Mouse (Mus musculus) heart, adult 11 months (tissue): ENCODE measurements around the gene Kel.
A peak's percentile ranks its signal among the peaks of the same experiment; 100 is the strongest.

ENCODE experiments used
- DNase-seq: peaks from one replicate; pipeline ENCODE4 v3.0.0; 2022

Gene Kel

GRCm38 (mm10) chr6:41643227-41643626 is 60.9 kb downstream of the Kel start:
- DNase-seq, result no peak

- no peak for DNase-seq
Observed at GRCm38 (mm10) chr6:41642765-41643164, 61.4 kb downstream of the Kel start.

GRCm38 (mm10) chr6:41641173-41641866 is 62.8 kb downstream of the Kel start:
- DNase-seq, result peak; percentile 83

- DNase-seq, result no peak
Observed at GRCm38 (mm10) chr6:41640449-41640848, 63.7 kb downstream of the Kel start.

GRCm38 (mm10) chr6:41637927-41638506 is 66.1 kb downstream of the Kel start:
- DNase-seq, result no peak

GRCm38 (mm10) chr6:41637393-41637792 is 66.7 kb downstream of the Kel start:
- no peak for DNase-seq
